Mouse (Mus musculus) heart, adult 18-20 months (tissue): Measurements from ENCODE around the gene Slc23a3. TPM values are rescaled to one million over a fixed set of nuclear protein-coding genes. Genes with fewer than 3 reads are reported as not detected.

Experiments
- DNase-seq, 2 experiments: peaks; one replicate each; pipeline ENCODE4 v3.0.0; 2021 to 2022; ENCODE audit warnings: mixed read lengths in 1 of 2
- total RNA-seq, 2 experiments: library from RNA; stranded (reverse); gene quantifications; 2 replicates each; pipeline ENCODE4 v1.2.3; 2021

The Slc23a3 gene
- total RNA-seq, 2 experiments from 2014 or later: 0.32 to 0.49 TPM

DNA sequence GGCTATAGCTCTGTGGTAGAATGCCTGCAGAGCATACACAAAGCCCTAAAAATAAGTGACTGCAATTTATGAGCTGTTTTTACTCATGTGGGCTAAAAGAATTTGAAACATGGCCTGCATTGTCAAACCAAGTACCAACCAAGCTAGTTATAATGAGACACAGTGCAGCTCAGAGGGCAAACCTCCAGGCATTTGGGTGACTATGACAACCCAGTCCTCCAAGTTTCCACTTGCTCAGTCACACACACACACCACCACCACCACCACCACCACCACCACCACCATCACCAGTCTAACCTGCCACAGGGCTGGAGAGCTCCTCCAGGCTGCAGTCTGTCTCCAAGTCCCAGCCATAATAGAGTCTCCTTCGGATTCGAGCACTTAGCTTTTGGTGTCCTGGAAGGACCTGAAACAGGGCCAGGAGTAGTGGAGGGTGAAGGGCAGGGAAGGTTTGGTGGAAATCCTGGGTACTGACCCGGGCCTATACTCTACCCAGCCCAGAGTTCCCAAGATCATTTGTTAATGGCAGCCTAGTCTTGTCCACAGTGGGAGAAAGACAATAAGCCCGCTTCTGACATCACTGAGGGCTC, 7.0 kb upstream of the Slc23a3 start:
- no peak for DNase-seq

DNA sequence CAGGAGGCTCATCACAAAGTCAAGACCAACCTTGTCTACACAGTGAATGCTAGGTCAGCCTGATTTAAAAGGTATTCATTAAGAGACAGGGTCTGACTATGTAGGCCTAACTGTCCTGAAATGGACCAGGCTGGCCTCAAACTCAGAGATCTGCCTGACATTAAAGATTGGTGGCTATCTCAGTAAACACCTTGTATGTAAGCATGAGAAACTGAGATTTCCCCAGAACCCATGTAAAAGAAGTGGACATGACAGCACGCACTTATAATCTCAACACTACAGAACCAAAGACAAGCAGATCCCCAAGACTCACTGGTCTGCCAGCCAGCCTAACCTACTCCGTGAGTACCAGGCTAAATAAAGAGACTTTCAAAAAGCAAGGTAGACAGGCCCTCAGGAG, 4.8 kb upstream of the Slc23a3 start:
- DNase-seq: no peak

DNA sequence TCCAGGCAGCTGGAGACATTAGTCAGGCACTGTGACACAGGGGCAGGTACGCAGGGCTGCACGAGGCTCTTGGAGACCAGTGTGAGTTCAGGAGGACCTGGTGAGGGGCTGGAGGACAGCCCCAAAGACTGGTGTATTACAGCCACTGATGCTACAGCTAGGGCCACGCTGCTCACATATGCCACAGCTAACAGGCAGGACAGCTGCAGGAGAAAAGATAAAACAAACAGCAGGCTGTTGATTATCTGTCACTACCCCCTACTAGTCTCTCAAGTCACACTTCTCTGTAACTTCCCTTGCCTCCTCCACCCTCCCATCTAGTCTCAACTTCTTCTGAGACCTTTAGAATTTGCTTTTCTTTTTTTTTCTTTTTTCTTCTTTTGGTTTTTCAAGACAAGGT, 3.0 kb upstream of the Slc23a3 start:
- no peak for DNase-seq

DNA sequence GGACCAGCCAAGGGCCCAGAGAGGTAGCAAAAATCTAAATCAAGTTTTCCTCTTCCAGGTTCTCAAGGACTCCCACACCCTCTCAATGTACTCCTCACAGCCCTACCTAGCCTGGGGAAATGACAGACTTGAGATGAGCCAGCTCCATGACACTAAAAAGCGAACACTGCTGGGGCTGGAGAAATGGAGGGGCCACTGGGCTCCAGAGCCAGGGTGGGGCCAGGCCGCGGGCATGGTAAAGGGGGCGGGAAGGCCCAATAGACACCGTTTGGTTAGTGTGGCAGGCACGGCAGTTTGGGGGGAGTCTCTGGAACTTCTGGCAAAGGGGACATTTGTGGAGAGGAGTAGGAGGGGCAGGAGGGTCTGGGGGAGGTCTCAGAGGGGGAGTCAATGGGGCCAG, 2.6 kb upstream of the Slc23a3 start:
- no peak for DNase-seq

DNA sequence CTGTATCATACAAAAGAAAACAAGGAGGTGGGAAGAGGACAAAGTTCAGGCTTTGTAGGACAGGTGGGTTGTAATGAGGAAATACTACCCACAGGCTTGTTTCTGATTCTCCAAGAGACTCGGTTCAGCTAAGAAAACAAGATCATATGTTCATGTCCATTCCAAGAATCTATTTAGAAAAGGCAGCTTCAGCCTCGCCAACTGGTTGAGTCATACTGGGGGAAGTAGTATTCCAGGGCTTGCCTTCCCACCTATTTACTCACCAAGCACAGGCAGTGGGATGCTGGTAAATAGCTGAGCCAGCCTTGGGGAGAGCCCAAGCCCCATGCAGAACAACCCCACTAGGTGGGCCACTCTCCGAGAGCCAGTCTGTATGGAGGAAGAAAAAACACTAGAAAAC, 5.0 kb downstream of the Slc23a3 start:
- no peak for DNase-seq

DNA sequence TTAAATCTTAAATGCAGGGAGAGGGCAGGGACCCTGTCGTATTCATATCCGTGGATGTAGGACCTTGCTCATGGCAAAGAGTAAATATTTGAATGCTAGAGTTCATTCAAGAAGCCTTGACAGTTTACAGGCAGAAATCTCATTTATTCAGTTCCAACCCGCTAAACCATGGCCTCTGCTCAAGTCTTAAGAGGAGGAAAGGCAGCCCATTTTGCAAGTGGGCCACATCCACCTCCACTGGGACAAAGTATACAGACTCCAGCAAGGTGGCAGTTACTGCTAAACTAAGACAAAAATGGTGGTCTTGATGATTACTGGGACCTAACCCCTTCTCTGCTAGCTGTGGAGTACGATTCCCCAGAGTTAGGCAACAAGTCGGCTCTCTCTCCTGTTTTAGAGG, 8.3 kb downstream of the Slc23a3 start:
- DNase-seq: no peak

DNA sequence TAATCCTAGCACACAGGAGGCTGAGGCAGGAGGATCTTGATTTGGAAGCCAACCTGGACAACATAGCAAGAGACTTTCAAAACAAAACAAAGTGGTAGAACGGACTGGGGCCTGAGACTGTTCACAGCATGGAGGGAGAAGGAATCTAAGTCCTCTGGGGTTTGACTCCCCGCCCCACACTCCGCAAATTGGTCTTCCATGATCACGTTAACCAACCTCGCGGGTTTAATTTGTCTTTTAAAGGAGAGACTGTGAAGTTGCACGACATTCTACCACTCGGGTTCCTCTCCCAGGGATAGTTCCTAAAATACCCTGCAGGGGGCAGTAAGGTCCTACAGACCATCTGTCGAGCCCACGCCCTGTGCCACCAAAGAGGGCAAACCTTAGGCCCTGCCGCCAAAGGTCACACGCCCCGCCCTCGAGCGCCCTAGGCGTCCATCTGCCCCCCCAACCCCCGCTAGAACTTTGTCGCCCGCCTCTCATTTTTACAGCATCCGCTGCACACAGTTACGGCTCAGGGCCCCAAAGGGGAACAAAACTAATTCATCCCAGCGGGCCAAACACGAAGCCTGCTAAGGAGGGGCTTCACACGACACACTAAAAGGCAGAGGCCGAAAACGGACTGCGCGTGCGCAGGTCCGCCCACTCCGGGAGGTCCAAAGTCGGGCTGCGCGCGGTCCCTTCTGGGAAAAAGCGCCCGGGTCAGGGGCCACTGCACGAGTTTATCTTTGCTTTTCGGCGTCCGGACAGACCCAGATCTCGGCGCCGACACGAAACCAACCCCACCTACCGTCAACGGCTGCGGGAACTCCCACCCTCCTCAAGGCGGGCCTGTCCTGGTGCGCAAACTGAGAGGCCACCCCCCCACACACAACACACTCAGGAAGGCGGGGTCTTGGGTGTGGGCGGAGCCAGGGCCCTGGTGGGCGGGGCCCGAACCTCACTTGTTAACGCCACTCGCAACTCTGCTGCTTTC, 9.1 kb downstream of the Slc23a3 start, which contains the start of gene Nhej1:
Nhej1 (minus strand) TSS at position 855 of the 976 bp plus-strand sequence.
- peak; percentile 93 to 99 for DNase-seq

DNA sequence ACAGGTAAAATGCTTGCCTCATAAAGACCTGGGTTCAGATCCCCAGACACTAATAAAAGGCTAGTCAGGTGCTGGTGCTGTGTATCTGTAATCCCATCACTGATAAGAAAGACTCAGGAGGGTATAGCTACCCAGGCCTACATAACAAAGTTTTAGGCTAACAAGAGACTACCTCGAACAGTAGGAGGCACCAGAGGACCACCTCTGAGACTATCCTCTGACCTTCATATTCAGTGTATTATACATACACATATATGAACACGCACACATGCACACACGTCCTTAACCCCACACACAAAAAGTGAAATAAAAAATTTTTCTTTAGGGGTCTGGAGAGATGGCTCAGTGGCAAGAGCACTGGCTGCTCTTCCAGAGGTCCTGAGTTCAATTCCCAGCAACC, 11.5 kb downstream of the Slc23a3 start:
- no peak for DNase-seq

Other genes with a start within 250 kb of the Slc23a3 start
- gene Fev, start 248.5 kb downstream of the Slc23a3 start, total RNA-seq: not detected
- not detected for gene Cryba2, start 240.7 kb downstream of the Slc23a3 start, total RNA-seq
- under 1 TPM in 1 of 2 experiments, not detected in 1; 0.33 TPM for gene Cfap65, start 198.3 kb downstream of the Slc23a3 start, total RNA-seq
- under 1 TPM; 0.20 to 0.41 TPM for gene Ihh, start 182.2 kb downstream of the Slc23a3 start, total RNA-seq
- 1 to 10 TPM; 3.8 to 4.6 TPM for gene Nhej1, start 8.7 kb downstream of the Slc23a3 start, total RNA-seq
- 10 to 100 TPM; 22.5 to 27.4 TPM for gene Cnppd1, start 8.8 kb upstream of the Slc23a3 start, total RNA-seq
- gene Retreg2, start 8.9 kb upstream of the Slc23a3 start, total RNA-seq: 10 to 100 TPM; 20.3 to 23.0 TPM
- 10 to 100 TPM; 12.1 to 14.1 TPM for gene Zfand2b, start 34.8 kb upstream of the Slc23a3 start, total RNA-seq
- 10 to 100 TPM; 28.5 to 29.4 TPM for gene Abcb6, start 46.5 kb upstream of the Slc23a3 start, total RNA-seq
- 10 to 100 TPM in 1 of 2 experiments, 1 to 10 TPM in 1; 7.8 to 10.8 TPM for gene Ankzf1, start 58.3 kb upstream of the Slc23a3 start, total RNA-seq
- gene Atg9a, start 58.3 kb upstream of the Slc23a3 start, total RNA-seq: 10 to 100 TPM; 58.8 to 68.8 TPM
- 1 to 10 TPM; 2.0 to 2.5 TPM for gene Glb1l, start 76.9 kb upstream of the Slc23a3 start, total RNA-seq
- gene Stk16, start 76.9 kb upstream of the Slc23a3 start, total RNA-seq: 10 to 100 TPM; 35.8 to 36.5 TPM
- 1,000 to 10,000 TPM in 1 of 2 experiments, 100 to 1,000 TPM in 1; 973 to 1,125 TPM for gene Tuba4a, start 86.0 kb upstream of the Slc23a3 start, total RNA-seq
- not detected for gene A630095N17Rik, start 98.2 kb upstream of the Slc23a3 start, total RNA-seq
- 100 to 1,000 TPM; 123 to 127 TPM for gene Dnajb2, start 102.5 kb upstream of the Slc23a3 start, total RNA-seq
- 1 to 10 TPM; 1.2 to 2.0 TPM for gene Ptprn, start 130.6 kb upstream of the Slc23a3 start, total RNA-seq
- gene Resp18, start 144.5 kb upstream of the Slc23a3 start, total RNA-seq: not detected
- 10 to 100 TPM; 80.9 to 88.3 TPM for gene Dnpep, start 184.1 kb upstream of the Slc23a3 start, total RNA-seq
- 1,000 to 10,000 TPM; 1,347 to 1,386 TPM for gene Des, start 226.4 kb upstream of the Slc23a3 start, total RNA-seq
- 100 to 1,000 TPM; 115 TPM for gene Speg, start 241.4 kb upstream of the Slc23a3 start, total RNA-seq